Mouse (Mus musculus): Measurements from ENCODE around the gene Cyth1.

- TF ChIP-seq CTCF (IDR thresholded peaks at IDR 0.05; ENCODE audit: low read depth) (no peak), EP300 (optimal IDR thresholded peaks at IDR 0.05) (no peak)
These were observed 8.0 kb upstream of the Cyth1 start for GRCm38 (mm10) chr11:118256371-118256770.
